Mouse (Mus musculus) layer of hippocampus, adult 9-11 months (tissue): ENCODE data around the gene Amfr.
A peak's percentile ranks its signal among the peaks of the same experiment; 100 is the strongest.

Experiments used
- DNase-seq: peaks from one replicate; pipeline ENCODE4 v3.0.0; 2022

The Amfr gene

GRCm38 (mm10) chr8:93929233-93929632 lies 83.4 kb downstream of the Amfr start:
- DNase-seq, result no peak

GRCm38 (mm10) chr8:93925513-93925912 lies 87.1 kb downstream of the Amfr start:
- DNase-seq, result no peak

GRCm38 (mm10) chr8:93923897-93924334 lies 88.7 kb downstream of the Amfr start:
- peak; percentile 68 for DNase-seq
